Mouse (Mus musculus): ENCODE data around the gene Ska3. TPM values are rescaled to one million over a fixed set of nuclear protein-coding genes. Genes with fewer than 3 reads are reported as not detected.
A peak's percentile ranks its signal among the peaks of the same experiment; 100 is the strongest.

The Ska3 gene
- polyA plus RNA-seq, 1 experiment from 2014 or later = 5.9 TPM

- Histone ChIP-seq H3K4me1 (replicated peaks; ENCODE audit: control insufficient read depth, insufficient read depth, low read length) (no peaks in the 10 kb centered on the region), H3K27me3 (ENCODE audit: control insufficient read depth, insufficient read depth, low read length) (no peaks in the 10 kb centered on the region), H3K4me2 (replicated peaks) (no peak overlapping the region), H3K27ac (no peak overlapping the region), H3K4me3 (replicated peaks; ENCODE audit: low read length) (no peak overlapping the region), H3K9me3 (ENCODE audit: control insufficient read depth, low read length) (no peaks in the 10 kb centered on the region), H3K36me3 (replicated peaks; ENCODE audit: control insufficient read depth, insufficient read depth) (no peaks in the 10 kb centered on the region), H3K9ac (no peak overlapping the region)
- DNase-seq (ENCODE audit: low spot score) = no peak
- no peak for ATAC-seq (ENCODE audit: low FRiP score)
- WGBS = 93% methylated on average over 5 of the region's 5 CpGs
Observed at GRCm38 (mm10) chr14:57769102-57769501, 56.9 kb downstream of the Ska3 start.

- no peaks in the 10 kb centered on the region for H3K9me3 ChIP-seq (ENCODE audit: control insufficient read depth, low read length)
- H3K4me2 ChIP-seq (replicated peaks) = no peak overlapping the region
- H3K27me3 ChIP-seq (ENCODE audit: control insufficient read depth, insufficient read depth, low read length) = no peaks in the 10 kb centered on the region
- H3K27ac ChIP-seq = no peak overlapping the region
- H3K9ac ChIP-seq = no peak overlapping the region
- 0 out of 2 replicates have a peak, but pooled peaks have one; percentile 69 for ATAC-seq (ENCODE audit: low FRiP score)
- H3K4me3 ChIP-seq (replicated peaks; ENCODE audit: low read length) = no peak overlapping the region
- WGBS = 36% methylated on average over 10 of the region's 10 CpGs
- H3K36me3 ChIP-seq (replicated peaks; ENCODE audit: control insufficient read depth, insufficient read depth) = no peaks in the 10 kb centered on the region
- 0 out of 2 replicates have a peak, but pooled peaks cover 4% of the 10 kb centered on the region for H3K4me1 ChIP-seq (replicated peaks; ENCODE audit: control insufficient read depth, insufficient read depth, low read length)
- DNase-seq (ENCODE audit: low spot score) = no peak
Observed at GRCm38 (mm10) chr14:57760447-57761412, 65.3 kb downstream of the Ska3 start.

- no peaks in the 10 kb centered on the region for H3K9me3 ChIP-seq (ENCODE audit: control insufficient read depth, low read length)
- ATAC-seq (ENCODE audit: low FRiP score) (no peak), DNase-seq (ENCODE audit: low spot score) (no peak)
- H3K36me3 ChIP-seq (replicated peaks; ENCODE audit: control insufficient read depth, insufficient read depth) = no peaks in the 10 kb centered on the region
- H3K27me3 ChIP-seq (ENCODE audit: control insufficient read depth, insufficient read depth, low read length) = no peaks in the 10 kb centered on the region
- H3K4me1 ChIP-seq (replicated peaks; ENCODE audit: control insufficient read depth, insufficient read depth, low read length) = 0 out of 2 replicates have a peak, but pooled peaks cover 4% of the 10 kb centered on the region
- H3K9ac ChIP-seq = no peak within 1 kb of the TSS
- H3K4me3 ChIP-seq (replicated peaks; ENCODE audit: low read length) = no peak within 1 kb of the TSS
- no peak within 1 kb of the TSS for H3K27ac ChIP-seq
- H3K4me2 ChIP-seq (replicated peaks) = no peak within 1 kb of the TSS
- WGBS = 74% methylated on average over 4 of the region's 4 CpGs
Observed at GRCm38 (mm10) chr14:57758237-57758636, 67.7 kb downstream of the Ska3 start, which contains the start of gene Lats2. Lats2 (minus strand) TSS chr14:57758388.

Small RNA genes within 50 kb of the gene (microRNA-seq; reads per million reads assigned to microRNA genes)
- not detected for gene Mir3077

Other genes with a start within 250 kb of the Ska3 start
- gene Xpo4, start 160.8 kb downstream of the Ska3 start, polyA plus RNA-seq (2014; fragmentation: Nextera tagmentation; extraction: Ambion mirVana) = 15.5 and 15.9 TPM in 2 replicates
- not detected in 2 replicates for gene Gm49361, start 80.1 kb downstream of the Ska3 start, polyA plus RNA-seq (2014; fragmentation: Nextera tagmentation; extraction: Ambion mirVana)
- gene Lats2, start 67.8 kb downstream of the Ska3 start, polyA plus RNA-seq (2014; fragmentation: Nextera tagmentation; extraction: Ambion mirVana) = 7.5 and 7.9 TPM in 2 replicates
- gene Sap18, start 28.0 kb downstream of the Ska3 start, polyA plus RNA-seq (2014; fragmentation: Nextera tagmentation; extraction: Ambion mirVana) = 34.0 and 34.2 TPM in 2 replicates
- 143 and 176 TPM in 2 replicates for gene Mrpl57, start within 50 bp of the Ska3 start, polyA plus RNA-seq (2014; fragmentation: Nextera tagmentation; extraction: Ambion mirVana)
- gene Zdhhc20, start 64.1 kb upstream of the Ska3 start, polyA plus RNA-seq (2014; fragmentation: Nextera tagmentation; extraction: Ambion mirVana) = 36.5 and 36.8 TPM in 2 replicates
- gene Micu2, start 173.1 kb upstream of the Ska3 start, polyA plus RNA-seq (2014; fragmentation: Nextera tagmentation; extraction: Ambion mirVana) = 46.0 and 52.1 TPM in 2 replicates
- gene Fgf9, start 244.4 kb upstream of the Ska3 start, polyA plus RNA-seq (2014; fragmentation: Nextera tagmentation; extraction: Ambion mirVana) = 18.4 and 19.0 TPM in 2 replicates